ENCODE assay signal across 10 mouse cellular contexts in genomic region chr2:70852186-70852795, GRCm38 (mm10). TPM values are rescaled to one million over a fixed set of nuclear protein-coding genes. Genes with fewer than 3 reads are reported as not detected.
A peak's percentile ranks its signal among the peaks of the same experiment; 100 is the strongest.
DNase-seq lines count a peak whose midpoint lies in the region; ATAC-seq and TF ChIP-seq lines count a peak whose summit lies in the region.
"Had no signal": no experiment of that assay in that cellular context is flagged by ENCODE, and none has a peak within 500 bp of the region (broad histone marks: within the 10 kb centered on the region; RNA-seq: fewer than 3 reads in every experiment).

No protein-coding gene starts in this region.

- 0 out of 2 replicates have a peak overlapping the region, but pooled peaks have one; percentile 2 for H3K9ac ChIP-seq in forebrain, embryonic 13.5 days
- no peak overlapping the region for H3K9ac ChIP-seq in forebrain, embryonic 11.5 days (ENCODE audit: low read length)
- no peak overlapping the region for H3K9ac ChIP-seq in limb, embryonic 13.5 days
- peak overlapping the region; percentile 18; the same call in 1 of the 2 replicates for H3K9ac ChIP-seq in forebrain, postnatal 0 days
- H3K9ac ChIP-seq in liver, embryonic 11.5 days (ENCODE audit: low read depth, low read length) = no peak overlapping the region
- H3K9ac ChIP-seq: liver, embryonic 14.5 days had no signal

- H3K4me3 ChIP-seq in forebrain, embryonic 13.5 days = no peak overlapping the region
- H3K4me3 ChIP-seq in forebrain, embryonic 11.5 days (ENCODE audit: low read depth, low read length) = no peak overlapping the region
- H3K4me3 ChIP-seq in limb, embryonic 13.5 days = no peak overlapping the region
- H3K4me3 ChIP-seq in limb, embryonic 10.5 days = no peak overlapping the region
- peak overlapping the region; percentile 9; the same call in 1 of the 2 replicates for H3K4me3 ChIP-seq in forebrain, postnatal 0 days (ENCODE audit: low read depth, low read length)
- H3K4me3 ChIP-seq in liver, embryonic 11.5 days (ENCODE audit: low read depth, low read length) = no peak overlapping the region

- H3K36me3 ChIP-seq in forebrain, embryonic 13.5 days (ENCODE audit: poor library complexity, severe bottlenecking) = no peaks in the 10 kb centered on the region
- H3K36me3 ChIP-seq in forebrain, embryonic 11.5 days (ENCODE audit: control insufficient read depth, insufficient read depth, low read length) = no peaks in the 10 kb centered on the region
- H3K36me3 ChIP-seq in limb, embryonic 13.5 days = no peaks in the 10 kb centered on the region
- H3K36me3 ChIP-seq in limb, embryonic 10.5 days = no peaks in the 10 kb centered on the region
- H3K36me3 ChIP-seq in forebrain, postnatal 0 days (ENCODE audit: insufficient read depth) = no peaks in the 10 kb centered on the region
- no peaks in the 10 kb centered on the region for H3K36me3 ChIP-seq in liver, embryonic 11.5 days (ENCODE audit: control insufficient read depth, insufficient read depth, low read length)

- H3K4me2 ChIP-seq in forebrain, embryonic 13.5 days = peak overlapping the region; percentile 28
- H3K4me2 ChIP-seq in forebrain, embryonic 11.5 days (ENCODE audit: low read depth, low read length, severe bottlenecking) = no peak overlapping the region
- H3K4me2 ChIP-seq in limb, embryonic 13.5 days (replicated peaks) = peak overlapping the region; percentile 26
- H3K4me2 ChIP-seq in forebrain, postnatal 0 days (ENCODE audit: low read depth) = peak overlapping the region; percentile 40
- H3K4me2 ChIP-seq in liver, embryonic 11.5 days = no peak overlapping the region

- H3K9me3 ChIP-seq in forebrain, embryonic 13.5 days (replicated peaks) = no peaks in the 10 kb centered on the region
- no peaks in the 10 kb centered on the region for H3K9me3 ChIP-seq in forebrain, embryonic 11.5 days (ENCODE audit: control insufficient read depth, low read length)
- H3K9me3 ChIP-seq in limb, embryonic 13.5 days = no peaks in the 10 kb centered on the region
- H3K9me3 ChIP-seq in limb, embryonic 10.5 days (replicated peaks) = no peaks in the 10 kb centered on the region
- H3K9me3 ChIP-seq in forebrain, postnatal 0 days (ENCODE audit: low read length) = no peaks in the 10 kb centered on the region
- H3K9me3 ChIP-seq in liver, embryonic 11.5 days (ENCODE audit: control insufficient read depth, low read length) = no peaks in the 10 kb centered on the region

- peak; percentile 43; the same call in 1 of the 2 replicates for ATAC-seq in forebrain, embryonic 13.5 days
- ATAC-seq in forebrain, embryonic 11.5 days (replicated peaks; ENCODE audit: low FRiP score) = no peak
- no peak for ATAC-seq in limb, embryonic 13.5 days (ENCODE audit: low FRiP score, low read depth)
- peak; percentile 67 for ATAC-seq in forebrain, postnatal 0 days
- ATAC-seq in liver, embryonic 11.5 days (replicated peaks; ENCODE audit: low FRiP score) = no peak

- WGBS in forebrain, embryonic 13.5 days = 65% methylated on average over 8 of the region's 8 CpGs
- WGBS in forebrain, embryonic 11.5 days = 70% methylated on average over 8 of the region's 8 CpGs
- WGBS in limb, embryonic 13.5 days = 81% methylated on average over 7 of the region's 8 CpGs
- 87% methylated on average over 8 of the region's 8 CpGs for WGBS in limb, embryonic 10.5 days
- 42% methylated on average over 8 of the region's 8 CpGs for WGBS in forebrain, postnatal 0 days
- WGBS in liver, embryonic 11.5 days = 53% methylated on average over 8 of the region's 8 CpGs

- TF ChIP-seq CTCF in forebrain, postnatal 0 days (IDR thresholded peaks at IDR 0.05; ENCODE audit: low read depth) = no peak

- no peak overlapping the region for H3K27ac ChIP-seq in forebrain, embryonic 13.5 days
- H3K27ac ChIP-seq in forebrain, embryonic 11.5 days (ENCODE audit: low read depth, low read length) = no peak overlapping the region
- no peak overlapping the region for H3K27ac ChIP-seq in limb, embryonic 13.5 days
- H3K27ac ChIP-seq in limb, embryonic 10.5 days = no peak overlapping the region
- H3K27ac ChIP-seq in forebrain, postnatal 0 days (ENCODE audit: low read depth, low read length) = peak overlapping the region; percentile 48; the same call in 1 of the 2 replicates
- no peak overlapping the region for H3K27ac ChIP-seq in liver, embryonic 11.5 days (ENCODE audit: low read depth, low read length)
- H3K27ac ChIP-seq: liver, embryonic 14.5 days had no signal

- DNase-seq in forebrain, embryonic 11.5 days (ENCODE audit: low spot score) = no peak
- no peak for DNase-seq in limb, embryonic 10.5 days (ENCODE audit: low spot score)
- no peak for DNase-seq in forebrain, postnatal 0 days
- peak; percentile 56 for DNase-seq in naive thymus-derived CD4-positive, alpha-beta T cell, adult 2 months (ENCODE audit: low read depth)
- DNase-seq in MN1 (ENCODE audit: low spot score) = no peak
- DNase-seq in liver, embryonic 11.5 days (ENCODE audit: low spot score) = no peak
- DNase-seq: thymus, adult 18-20 months had no signal

- no peaks in the 10 kb centered on the region for H3K27me3 ChIP-seq in forebrain, embryonic 13.5 days
- H3K27me3 ChIP-seq in forebrain, embryonic 11.5 days (ENCODE audit: control insufficient read depth, insufficient read depth, low read length) = no peaks in the 10 kb centered on the region
- no peaks in the 10 kb centered on the region for H3K27me3 ChIP-seq in limb, embryonic 13.5 days
- no peaks in the 10 kb centered on the region for H3K27me3 ChIP-seq in limb, embryonic 10.5 days (ENCODE audit: low read depth, poor library complexity, severe bottlenecking)
- no peaks in the 10 kb centered on the region for H3K27me3 ChIP-seq in forebrain, postnatal 0 days (ENCODE audit: insufficient read depth, low read length)
- H3K27me3 ChIP-seq in liver, embryonic 11.5 days (replicated peaks; ENCODE audit: control insufficient read depth, insufficient read depth, low read length) = no peaks in the 10 kb centered on the region

- H3K4me1 ChIP-seq in forebrain, embryonic 13.5 days = peaks cover 5% of the 10 kb centered on the region
- no peaks in the 10 kb centered on the region for H3K4me1 ChIP-seq in forebrain, embryonic 11.5 days (replicated peaks; ENCODE audit: control insufficient read depth, insufficient read depth, low read length)
- peaks cover 32% of the 10 kb centered on the region for H3K4me1 ChIP-seq in limb, embryonic 13.5 days
- peaks cover 10% of the 10 kb centered on the region; the same call in 1 of the 2 replicates for H3K4me1 ChIP-seq in limb, embryonic 10.5 days
- H3K4me1 ChIP-seq in forebrain, postnatal 0 days (ENCODE audit: insufficient read depth) = no peaks in the 10 kb centered on the region; the same call in 1 of the 2 replicates
- H3K4me1 ChIP-seq in liver, embryonic 11.5 days (replicated peaks; ENCODE audit: control insufficient read depth, insufficient read depth, low read length) = no peaks in the 10 kb centered on the region

RNA-seq across cellular contexts. Expression of gene Tlk1, which starts 26.8 kb away (rescaled TPM):
- polyA plus RNA-seq in forebrain, embryonic 13.5 days (2015; fragmentation: Nextera tagmentation; extraction: Ambion mirVana) = 23.6 and 26.6 TPM in 2 replicates
- 46.8 and 48.7 TPM in 2 replicates for polyA plus RNA-seq in forebrain, embryonic 11.5 days (2014; fragmentation: Nextera tagmentation; extraction: Ambion mirVana)
- polyA plus RNA-seq in limb, embryonic 13.5 days (2015; fragmentation: Nextera tagmentation; extraction: Ambion mirVana) = 30.6 and 34.5 TPM in 2 replicates
- 27.6 and 28.0 TPM in 2 replicates for polyA plus RNA-seq in limb, embryonic 10.5 days (2016; fragmentation: Nextera tagmentation; extraction: Ambion mirVana)
- 27.8 and 34.3 TPM in 2 replicates for total RNA-seq in forebrain, postnatal 0 days (2014; rRNA removed)
- polyA plus RNA-seq in forebrain, postnatal 0 days (2015; fragmentation: Nextera tagmentation; extraction: Ambion mirVana) = 24.7 and 26.0 TPM in 2 replicates
- polyA plus RNA-seq in liver, embryonic 11.5 days (2014; fragmentation: Nextera tagmentation; extraction: Ambion mirVana) = 52.2 and 54.7 TPM in 2 replicates

Comparison
In these comparisons a context has a peak if more than half of its experiments do, and no peak if none do; other contexts are left out.
1. ATAC-seq: peak in forebrain, embryonic 13.5 days (single experiment) and forebrain, postnatal 0 days (single experiment); none in forebrain, embryonic 11.5 days (single experiment), limb, embryonic 13.5 days (single experiment) and liver, embryonic 11.5 days (single experiment).
2. H3K4me2 ChIP-seq: peak in forebrain, embryonic 13.5 days (single experiment), limb, embryonic 13.5 days (single experiment) and forebrain, postnatal 0 days (single experiment); none in forebrain, embryonic 11.5 days (single experiment) and liver, embryonic 11.5 days (single experiment).
3. H3K9ac ChIP-seq: peak in forebrain, embryonic 13.5 days (single experiment) and forebrain, postnatal 0 days (single experiment); none in forebrain, embryonic 11.5 days (single experiment), limb, embryonic 13.5 days (single experiment) and liver, embryonic 11.5 days (single experiment).